Mouse (Mus musculus): Measurements from ENCODE around the gene Gstp3. TPM values are rescaled to one million over a fixed set of nuclear protein-coding genes. Genes with fewer than 3 reads are reported as not detected.
"Not testable (repeated sequence)": the region's sequence is repeated elsewhere in the genome, so short reads cannot be mapped to it uniquely, and the experiment has no call there.

Gene Gstp3
- polyA plus RNA-seq, 1 experiment from 2014 or later, result not detected

DNA sequence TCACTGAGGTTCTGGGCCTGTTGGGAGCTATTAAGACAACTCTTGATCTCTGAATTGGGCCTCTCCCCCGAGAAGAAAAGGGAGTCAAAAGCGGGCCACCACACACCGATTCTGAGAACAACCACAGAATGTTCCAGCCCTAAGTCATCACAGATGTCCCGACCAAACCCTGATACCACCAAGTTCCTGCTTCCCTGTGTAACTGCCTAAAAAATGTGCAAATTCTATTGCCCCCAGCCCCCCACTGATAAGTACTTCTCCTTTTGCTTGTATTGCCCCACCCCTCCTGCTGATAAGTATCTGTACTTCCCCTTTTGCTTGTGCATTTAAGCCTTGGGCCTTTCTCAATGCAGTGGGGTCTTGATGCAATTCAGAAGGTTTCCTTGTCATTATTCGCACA, 15.3 kb downstream of the Gstp3 start:
- H3K9ac ChIP-seq; H3K9me3 ChIP-seq; H3K27ac ChIP-seq; H3K4me3 ChIP-seq (replicated peaks); H3K27me3 ChIP-seq; H3K4me1 ChIP-seq; ATAC-seq (ENCODE audit: low FRiP score); H3K4me2 ChIP-seq; H3K36me3 ChIP-seq (replicated peaks): not testable (repeated sequence)
- 85% methylated on average over 5 of the region's 5 CpGs for WGBS

DNA sequence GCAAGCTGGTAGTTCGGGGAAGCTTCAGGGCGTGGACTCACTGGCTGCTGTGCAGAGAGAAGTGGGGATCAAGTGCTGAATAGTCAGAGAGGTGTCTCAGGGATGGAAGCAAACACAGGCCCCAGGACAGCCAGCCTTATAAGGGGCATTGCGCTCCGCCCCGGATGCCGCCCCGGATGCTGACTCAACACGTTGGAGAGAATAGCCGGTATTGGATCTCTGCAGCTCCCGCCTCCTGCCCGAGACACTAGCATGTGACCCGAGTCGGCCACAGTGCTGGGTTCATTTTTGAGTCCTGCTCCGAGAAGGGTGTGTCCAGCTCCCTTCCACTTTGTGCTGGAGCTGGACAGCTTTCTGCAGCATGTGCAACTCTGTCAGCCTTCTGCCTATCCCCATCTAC, 17.2 kb downstream of the Gstp3 start:
- Histone ChIP-seq H3K4me2 (no peak overlapping the region), H3K27ac (no peak overlapping the region), H3K27me3 (no peaks in the 10 kb centered on the region), H3K4me3 (replicated peaks) (no peak overlapping the region), H3K4me1 (peaks cover 11% of the 10 kb centered on the region; the same call in 1 of the 2 replicates), H3K9ac (no peak overlapping the region), H3K36me3 (replicated peaks) (no peaks in the 10 kb centered on the region), H3K9me3 (no peaks in the 10 kb centered on the region)
- 71% methylated on average over 14 of the region's 14 CpGs for WGBS
- no peak for ATAC-seq (ENCODE audit: low FRiP score)

DNA sequence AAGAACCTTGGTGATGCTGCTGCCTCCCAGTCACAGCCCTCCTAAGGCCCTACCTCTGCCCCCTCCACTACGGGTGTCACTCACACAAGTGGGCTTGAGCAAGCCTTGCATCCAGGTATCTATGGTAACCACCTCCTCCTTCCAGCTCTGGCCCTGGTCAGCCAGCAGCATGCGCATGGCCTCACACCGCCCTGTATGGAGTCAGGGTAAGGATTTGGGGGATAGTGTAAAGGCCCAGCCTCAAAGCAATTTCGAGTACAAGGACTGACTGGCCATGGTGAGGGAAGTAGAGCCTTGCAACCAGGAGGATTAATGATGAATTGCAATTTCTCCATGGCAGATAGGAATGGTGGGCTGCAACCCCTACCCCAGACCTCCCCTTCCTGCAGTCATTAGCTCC, 17.9 kb downstream of the Gstp3 start:
- not testable (repeated sequence) for H3K4me2 ChIP-seq; H3K36me3 ChIP-seq (replicated peaks); H3K27ac ChIP-seq; ATAC-seq (ENCODE audit: low FRiP score); H3K9ac ChIP-seq; H3K9me3 ChIP-seq; H3K27me3 ChIP-seq; H3K4me3 ChIP-seq (replicated peaks)
- peaks cover 11% of the 10 kb centered on the region for H3K4me1 ChIP-seq
- WGBS, result 82% methylated on average over 3 of the region's 4 CpGs

DNA sequence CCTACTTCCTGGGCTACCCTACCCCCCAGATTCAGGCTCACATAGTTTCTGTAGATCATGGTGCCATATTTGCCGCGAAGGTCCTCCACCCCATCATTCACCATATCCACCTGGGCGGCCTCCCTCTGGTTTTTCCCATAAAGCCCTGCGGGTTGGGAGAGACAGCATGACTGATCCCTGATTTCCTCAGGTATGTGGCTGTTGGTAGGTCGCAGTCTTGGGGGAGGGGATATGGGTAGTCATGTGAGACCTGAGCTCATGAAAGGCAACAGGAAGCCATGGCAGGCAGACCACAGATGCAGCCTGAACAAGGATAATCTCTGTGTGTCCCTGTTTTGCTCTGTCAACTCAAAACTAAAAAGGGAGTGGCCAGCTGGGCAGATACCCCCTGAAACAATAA, 18.4 kb downstream of the Gstp3 start:
- not testable (repeated sequence) for H3K27me3 ChIP-seq; H3K9me3 ChIP-seq; H3K9ac ChIP-seq; H3K4me2 ChIP-seq; H3K36me3 ChIP-seq (replicated peaks); H3K4me3 ChIP-seq (replicated peaks); ATAC-seq (ENCODE audit: low FRiP score); H3K27ac ChIP-seq
- 89% methylated on average over 5 of the region's 5 CpGs for WGBS
- peaks cover 11% of the 10 kb centered on the region for H3K4me1 ChIP-seq

DNA sequence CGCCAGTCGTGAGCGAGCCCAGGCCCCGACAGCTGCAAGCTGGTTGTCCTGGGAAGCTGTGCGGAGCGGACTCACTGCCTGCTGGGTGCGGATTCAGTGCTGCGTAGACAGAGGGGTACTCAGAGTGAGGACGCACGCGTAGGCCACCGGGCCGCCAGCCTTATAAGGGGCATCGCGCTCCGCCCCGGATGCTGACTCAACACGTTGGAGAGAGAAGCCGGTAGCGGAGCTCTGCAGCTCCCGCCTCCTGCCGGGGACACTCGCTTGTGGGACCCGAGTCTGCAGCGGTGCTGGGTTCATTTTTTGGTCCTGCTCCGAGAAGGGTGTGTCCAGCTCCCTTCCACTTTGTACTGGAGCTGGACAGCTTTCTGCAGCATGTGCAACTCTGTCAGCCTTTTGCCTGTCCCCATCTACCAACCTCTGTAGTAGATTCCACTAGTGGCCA, 21.6 kb downstream of the Gstp3 start, which contains the start of gene Gstp1:
Gene Gstp1 (minus strand): TSS at position 198 of the 445 bp plus-strand sequence.
- H3K27me3 ChIP-seq, result no peaks in the 10 kb centered on the region
- 0% methylated on average over 26 of the region's 26 CpGs for WGBS
- 0 out of 2 replicates have a peak within 1 kb of the TSS, but pooled peaks have one; percentile 65 for H3K27ac ChIP-seq
- no peaks in the 10 kb centered on the region; the same call in 1 of the 2 replicates for H3K36me3 ChIP-seq (replicated peaks)
- peak within 1 kb of the TSS; percentile 62 for H3K4me3 ChIP-seq (replicated peaks)
- peak within 1 kb of the TSS; percentile 72 for H3K9ac ChIP-seq
- peaks cover 11% of the 10 kb centered on the region for H3K4me1 ChIP-seq
- ATAC-seq (ENCODE audit: low FRiP score), result peak; percentile 87
- H3K4me2 ChIP-seq, result peak within 1 kb of the TSS; percentile 71
- no peaks in the 10 kb centered on the region for H3K9me3 ChIP-seq

DNA sequence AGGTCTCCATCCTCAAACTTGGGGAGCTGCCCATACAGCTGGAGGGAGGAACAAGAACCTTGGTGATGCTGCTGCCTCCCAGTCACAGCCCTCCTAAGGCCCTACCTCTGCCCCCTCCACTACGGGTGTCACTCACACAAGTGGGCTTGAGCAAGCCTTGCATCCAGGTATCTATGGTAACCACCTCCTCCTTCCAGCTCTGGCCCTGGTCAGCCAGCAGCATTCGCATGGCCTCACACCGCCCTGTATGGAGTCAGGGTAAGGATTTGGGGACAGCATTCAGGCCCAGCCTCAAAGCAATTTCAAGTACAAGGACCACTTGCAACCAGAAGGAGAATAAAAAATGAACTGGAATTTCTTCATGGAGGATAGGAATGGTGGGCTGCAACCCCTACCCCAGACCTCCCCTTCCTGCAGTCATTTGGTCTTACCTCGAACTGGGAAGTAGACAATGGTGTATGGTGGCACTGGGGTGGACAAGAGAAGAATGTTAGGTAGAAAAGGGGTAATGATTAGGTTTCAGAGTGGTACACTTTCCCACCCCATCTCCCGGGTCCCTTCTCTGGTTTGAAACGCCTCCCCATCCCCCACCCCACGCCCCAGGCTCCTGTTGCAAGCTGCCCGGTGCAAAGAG, 22.1 kb downstream of the Gstp3 start:
- Histone ChIP-seq H3K9ac (peak overlapping the region; percentile 72), H3K27ac (0 out of 2 replicates have a peak overlapping the region, but pooled peaks have one; percentile 65), H3K4me2 (peak overlapping the region; percentile 71), H3K4me3 (replicated peaks) (peak overlapping the region; percentile 62), H3K4me1 (peaks cover 11% of the 10 kb centered on the region)
- peak; percentile 73 for ATAC-seq (ENCODE audit: low FRiP score)
- not testable (repeated sequence) for H3K9me3 ChIP-seq; H3K27me3 ChIP-seq; H3K36me3 ChIP-seq (replicated peaks)
- 33% methylated on average over 8 of the region's 8 CpGs for WGBS

DNA sequence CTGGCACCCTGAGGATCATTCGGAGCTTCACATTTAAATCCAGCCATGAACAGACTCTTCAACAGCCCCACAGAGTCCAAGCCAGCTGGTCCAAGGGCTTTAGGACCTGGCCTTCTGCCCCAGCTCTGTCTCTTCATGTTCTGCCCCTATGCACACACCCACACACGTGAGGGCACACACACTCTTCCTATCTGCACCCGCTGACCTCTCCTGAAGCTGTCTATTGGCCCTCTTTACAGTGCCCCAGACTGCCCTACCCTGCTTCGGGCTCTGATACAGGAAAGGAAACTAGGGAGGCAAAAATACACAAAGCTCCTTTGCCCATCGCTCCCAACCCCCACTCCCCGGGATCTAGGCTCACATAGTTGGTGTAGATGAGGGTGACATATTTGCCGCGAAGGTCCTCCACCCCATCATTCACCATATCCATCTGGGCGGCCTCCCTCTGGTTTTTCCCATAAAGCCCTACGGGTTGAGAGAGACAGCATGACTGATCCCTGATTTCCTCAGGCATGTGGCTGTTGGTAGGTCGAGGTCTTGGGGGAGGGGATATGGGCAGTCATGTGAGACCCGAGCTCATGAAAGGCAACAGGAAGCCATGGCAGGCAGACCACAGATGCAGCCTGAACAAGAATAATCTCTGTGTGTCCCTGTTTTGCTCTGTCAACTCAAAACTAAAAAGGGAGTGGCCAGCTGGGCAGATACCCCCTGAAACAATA, 22.9 kb downstream of the Gstp3 start:
- Histone ChIP-seq H3K4me1 (peaks cover 11% of the 10 kb centered on the region), H3K36me3 (replicated peaks) (no peaks in the 10 kb centered on the region; the same call in 1 of the 2 replicates), H3K4me3 (replicated peaks) (no peak overlapping the region), H3K4me2 (no peak overlapping the region; the same call in 1 of the 2 replicates), H3K27ac (no peak overlapping the region), H3K9ac (no peak overlapping the region), H3K9me3 (no peaks in the 10 kb centered on the region), H3K27me3 (no peaks in the 10 kb centered on the region)
- 84% methylated on average over 12 of the region's 12 CpGs for WGBS
- no peak; the same call in 1 of the 2 replicates for ATAC-seq (ENCODE audit: low FRiP score)

DNA sequence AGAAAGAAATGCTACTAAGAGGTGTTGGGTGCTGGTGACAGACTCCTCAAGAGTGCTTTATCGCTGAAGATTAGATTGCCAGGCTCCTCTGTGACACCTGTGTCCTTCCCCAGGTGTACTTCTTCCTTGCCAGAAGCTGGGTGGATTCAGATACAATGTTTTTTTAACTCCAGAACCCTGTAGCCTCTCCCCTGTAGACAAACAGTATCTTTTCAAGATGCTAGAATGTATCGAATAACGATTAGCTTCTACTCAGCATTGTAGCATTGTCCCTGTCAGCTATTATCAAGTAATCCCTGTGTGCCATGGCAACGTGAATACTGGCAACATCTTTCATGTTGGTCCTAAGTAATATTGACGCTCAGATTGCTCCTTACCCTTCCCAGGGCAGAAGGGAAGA, 25.6 kb downstream of the Gstp3 start:
- Histone ChIP-seq H3K9ac (no peak overlapping the region), H3K36me3 (replicated peaks) (no peaks in the 10 kb centered on the region; the same call in 1 of the 2 replicates), H3K4me1 (peaks cover 11% of the 10 kb centered on the region), H3K4me3 (replicated peaks) (no peak overlapping the region), H3K27ac (no peak overlapping the region), H3K27me3 (no peaks in the 10 kb centered on the region), H3K9me3 (no peaks in the 10 kb centered on the region), H3K4me2 (no peak overlapping the region)
- ATAC-seq (ENCODE audit: low FRiP score), result no peak
- WGBS, result 63% methylated on average over 5 of the region's 5 CpGs

DNA sequence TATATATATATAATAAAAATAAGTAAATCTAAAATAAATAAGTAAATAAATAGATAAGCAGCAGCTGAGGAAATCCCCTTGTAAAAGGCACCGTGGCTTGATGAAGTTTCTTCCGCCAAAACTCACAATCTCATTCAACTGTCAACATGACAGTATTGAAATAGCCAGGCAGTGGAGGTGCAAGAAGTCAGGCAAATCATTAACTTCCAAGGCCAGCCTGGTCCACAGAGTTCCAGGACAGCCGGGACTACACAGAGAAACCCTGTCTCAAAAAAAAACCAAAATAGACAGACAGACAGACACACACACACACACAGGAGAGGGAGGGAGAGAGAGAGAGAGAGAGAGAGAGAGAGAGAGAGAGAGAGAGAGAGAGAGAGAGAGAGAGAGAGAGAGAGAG, 26.1 kb downstream of the Gstp3 start:
- H3K27me3 ChIP-seq, result no peaks in the 10 kb centered on the region
- no peak overlapping the region for H3K4me2 ChIP-seq
- no peak overlapping the region for H3K9ac ChIP-seq
- peaks cover 10% of the 10 kb centered on the region for H3K4me1 ChIP-seq
- H3K27ac ChIP-seq, result no peak overlapping the region
- H3K36me3 ChIP-seq (replicated peaks), result no peaks in the 10 kb centered on the region; the same call in 1 of the 2 replicates
- no peak overlapping the region for H3K4me3 ChIP-seq (replicated peaks)
- 85% methylated on average over 3 of the region's 3 CpGs for WGBS
- H3K9me3 ChIP-seq, result no peaks in the 10 kb centered on the region
- ATAC-seq (ENCODE audit: low FRiP score), result no peak

DNA sequence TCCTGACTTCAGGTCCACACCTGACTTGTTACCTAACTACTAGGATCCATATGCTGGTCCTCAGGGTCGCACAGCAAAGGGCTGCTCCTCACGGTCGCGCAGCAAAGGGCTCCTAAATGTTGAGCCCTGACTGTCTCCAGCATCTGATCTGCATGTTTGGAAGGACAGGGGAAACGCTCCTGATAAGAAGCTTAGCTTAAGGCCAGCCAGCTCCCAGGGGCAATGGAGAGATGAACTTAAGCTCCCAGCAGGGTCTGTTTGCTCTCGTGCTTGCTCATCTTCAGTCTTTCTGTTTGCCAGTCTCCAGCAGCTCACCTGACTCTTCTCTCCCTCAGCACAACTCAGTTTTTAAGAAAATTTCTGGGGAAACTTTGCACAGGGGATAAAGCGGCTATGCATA, 26.7 kb downstream of the Gstp3 start:
- Histone ChIP-seq H3K4me2 (no peak overlapping the region), H3K27ac (no peak overlapping the region), H3K4me1 (peaks cover 5% of the 10 kb centered on the region), H3K4me3 (replicated peaks) (no peak overlapping the region), H3K9ac (no peak overlapping the region), H3K36me3 (replicated peaks) (no peaks in the 10 kb centered on the region; the same call in 1 of the 2 replicates), H3K9me3 (no peaks in the 10 kb centered on the region), H3K27me3 (no peaks in the 10 kb centered on the region)
- WGBS, result 55% methylated on average over 7 of the region's 7 CpGs
- no peak for ATAC-seq (ENCODE audit: low FRiP score)

DNA sequence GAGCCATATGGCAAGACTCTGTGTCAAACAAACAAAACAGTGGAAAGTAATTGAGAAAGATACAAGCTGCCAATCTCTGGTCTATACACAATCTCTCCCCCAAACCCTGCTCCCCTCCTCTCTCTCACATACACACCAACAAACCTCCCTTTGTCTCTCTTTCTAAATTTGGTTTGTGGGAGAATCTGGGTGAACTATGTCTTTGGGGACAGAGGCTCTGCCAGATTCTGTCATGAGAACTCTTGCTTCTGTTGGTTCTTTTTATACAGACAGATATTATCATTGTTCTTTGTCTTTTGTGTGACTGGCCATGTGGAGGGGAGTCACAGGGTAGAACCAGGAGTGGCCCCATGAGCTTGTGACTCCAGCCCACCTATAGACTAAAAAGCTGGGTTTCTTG, 31.8 kb downstream of the Gstp3 start:
- Histone ChIP-seq H3K4me1 (no peaks in the 10 kb centered on the region), H3K27me3 (no peaks in the 10 kb centered on the region), H3K4me3 (replicated peaks) (no peak overlapping the region), H3K36me3 (replicated peaks) (no peaks in the 10 kb centered on the region), H3K27ac (no peak overlapping the region), H3K4me2 (no peak overlapping the region), H3K9me3 (0 out of 2 replicates have a peak, but pooled peaks cover 5% of the 10 kb centered on the region), H3K9ac (no peak overlapping the region)
- ATAC-seq (ENCODE audit: low FRiP score), result no peak

DNA sequence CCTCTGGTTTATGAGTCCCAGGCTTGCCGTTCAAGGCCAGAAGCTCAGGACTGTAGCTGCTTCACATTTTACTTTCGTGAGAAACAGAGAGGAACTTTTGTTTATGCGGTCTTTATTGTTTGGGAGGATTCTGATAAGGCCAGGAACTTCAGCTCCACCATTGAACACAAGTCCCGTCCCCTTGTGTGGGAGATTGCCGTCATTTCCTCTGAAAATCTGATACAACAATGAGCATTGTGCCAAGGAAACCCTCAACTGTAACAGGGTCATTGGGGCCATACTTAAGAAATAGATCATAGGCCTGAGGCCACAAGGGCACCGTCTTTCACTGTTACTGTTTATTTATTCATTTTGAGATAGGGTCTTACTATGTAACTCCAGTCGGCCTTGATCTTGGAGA, 36.2 kb downstream of the Gstp3 start:
- Histone ChIP-seq H3K27ac (no peak overlapping the region), H3K36me3 (replicated peaks) (no peaks in the 10 kb centered on the region), H3K4me1 (peaks cover 3% of the 10 kb centered on the region; the same call in 1 of the 2 replicates), H3K9ac (no peak overlapping the region), H3K27me3 (no peaks in the 10 kb centered on the region), H3K9me3 (0 out of 2 replicates have a peak, but pooled peaks cover 5% of the 10 kb centered on the region), H3K4me3 (replicated peaks) (no peak overlapping the region), H3K4me2 (no peak overlapping the region)
- 81% methylated on average over 7 of the region's 7 CpGs for WGBS
- ATAC-seq (ENCODE audit: low FRiP score), result no peak

Data from forebrain, embryonic 12.5 days (tissue).